Mouse (Mus musculus): ENCODE results near the gene Nectin2.
"Not testable (repeated sequence)": the region's sequence is repeated elsewhere in the genome, so short reads cannot be mapped to it uniquely, and the experiment has no call there.

Gene Nectin2

DNA sequence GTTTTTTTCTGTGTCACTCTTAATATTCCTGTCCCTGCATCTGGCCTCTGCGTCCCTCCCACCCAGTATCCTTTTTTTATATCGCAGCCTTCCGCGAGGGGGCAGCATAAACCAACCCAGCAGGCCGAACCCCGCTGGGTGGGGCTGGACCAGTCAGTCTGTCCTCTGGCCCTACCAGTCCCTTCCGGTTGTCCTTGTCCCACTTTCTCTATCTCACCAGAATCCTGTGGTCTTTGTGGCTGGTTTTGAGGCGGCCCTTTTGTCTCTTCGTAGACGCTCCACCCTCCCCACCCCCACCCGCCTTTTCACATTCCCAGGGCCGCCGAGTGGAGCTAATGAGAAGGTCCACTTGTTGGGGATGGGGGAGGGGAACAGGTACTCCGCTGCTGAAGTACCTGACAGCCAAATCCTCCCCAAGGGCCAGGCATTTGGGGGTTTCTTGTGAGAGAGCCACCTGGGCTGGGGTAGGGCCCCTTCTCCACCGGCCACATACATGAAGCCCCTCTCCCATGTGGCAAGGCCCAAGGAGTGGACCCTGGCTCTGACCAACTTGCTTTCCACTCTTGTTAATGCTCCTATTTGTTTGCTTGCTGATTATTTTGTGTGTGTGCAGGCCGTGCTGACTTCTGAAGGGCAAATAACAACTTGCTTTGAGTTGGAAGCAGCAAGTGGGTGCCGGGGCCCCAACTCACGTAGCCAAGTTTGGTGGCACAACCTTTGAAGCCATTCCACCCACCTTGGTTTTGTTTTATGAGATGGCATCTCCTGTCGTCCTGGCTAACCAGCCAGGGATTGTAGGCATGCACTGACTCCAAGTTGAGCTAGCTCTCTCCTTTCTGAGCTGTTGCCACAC, at the start of gene Nectin2:
TSS of gene Nectin2 (minus strand) at position 267 of the 853 bp plus-strand sequence.
- peak; percentile 91 for DNase-seq (ENCODE audit: extremely low spot score)

DNA sequence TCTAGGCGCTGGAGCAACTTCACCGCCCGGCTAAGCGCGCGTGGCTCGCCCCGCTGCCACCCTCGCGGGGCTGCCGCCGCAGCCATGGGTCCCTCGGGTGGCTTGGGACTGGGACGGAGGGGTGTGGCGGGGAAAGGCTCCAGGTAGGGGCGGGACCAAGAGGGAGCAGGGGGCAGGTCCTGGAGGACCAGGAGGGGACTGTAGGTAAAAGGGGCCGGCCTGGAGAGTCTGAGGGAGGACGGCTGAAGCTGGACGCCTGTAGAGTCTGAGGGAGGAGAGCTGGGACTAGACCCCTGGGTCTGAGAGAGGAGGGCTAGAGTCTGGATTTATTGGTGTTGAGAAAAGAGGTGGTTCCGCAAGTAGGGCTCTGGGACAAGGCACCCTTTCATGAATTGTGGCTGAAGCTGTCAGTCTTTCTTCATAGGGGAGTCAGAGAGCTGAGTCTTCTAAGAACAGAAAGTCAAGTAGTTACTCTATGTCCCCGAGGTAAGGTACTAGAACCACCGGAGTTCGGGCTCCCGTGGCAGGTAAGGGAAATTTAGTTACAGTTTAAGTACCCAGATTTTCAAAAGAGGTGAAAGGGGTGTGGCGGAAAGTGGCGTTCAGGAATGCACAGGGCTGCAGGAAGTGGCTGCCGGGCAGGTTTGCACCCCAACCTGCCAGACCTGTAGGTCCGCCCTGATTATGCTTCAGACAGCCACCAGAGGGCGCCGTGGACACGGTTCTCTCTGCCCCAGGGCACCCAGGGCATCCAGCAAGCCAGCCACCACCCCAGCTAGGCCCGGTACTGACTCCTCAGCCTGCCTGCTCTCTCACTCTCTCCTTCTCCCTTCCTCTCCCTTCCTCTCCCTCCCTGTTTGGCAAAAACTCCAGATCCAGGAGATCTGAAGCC, 46.7 kb upstream of the Nectin2 start, which contains the start of gene Cblc:
TSS of gene Cblc (minus strand) at position 113 of the 892 bp plus-strand sequence.
- DNase-seq (ENCODE audit: extremely low spot score) = peak; percentile 75

DNA sequence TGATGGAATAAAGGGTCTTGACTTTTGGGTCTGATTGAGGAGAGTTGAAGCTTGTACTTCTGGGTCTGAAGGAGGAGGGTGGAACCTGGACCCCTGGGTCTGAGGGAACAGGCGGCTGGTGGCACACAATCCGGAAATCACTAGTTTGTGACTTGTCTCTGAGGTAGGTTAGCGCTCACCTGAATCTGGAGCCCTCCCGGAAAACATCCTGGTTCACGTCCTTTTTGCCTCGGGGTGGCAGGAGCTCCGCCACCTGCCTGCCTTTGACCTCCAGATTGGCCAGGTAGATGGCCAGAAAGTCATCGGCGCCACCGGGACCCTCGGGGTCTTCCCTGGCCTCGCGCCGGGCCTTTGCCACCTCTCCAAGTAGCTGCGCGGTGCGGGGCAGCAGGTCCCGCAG, 46.0 kb upstream of the Nectin2 start:
- DNase-seq (ENCODE audit: extremely low spot score) = no peak

DNA sequence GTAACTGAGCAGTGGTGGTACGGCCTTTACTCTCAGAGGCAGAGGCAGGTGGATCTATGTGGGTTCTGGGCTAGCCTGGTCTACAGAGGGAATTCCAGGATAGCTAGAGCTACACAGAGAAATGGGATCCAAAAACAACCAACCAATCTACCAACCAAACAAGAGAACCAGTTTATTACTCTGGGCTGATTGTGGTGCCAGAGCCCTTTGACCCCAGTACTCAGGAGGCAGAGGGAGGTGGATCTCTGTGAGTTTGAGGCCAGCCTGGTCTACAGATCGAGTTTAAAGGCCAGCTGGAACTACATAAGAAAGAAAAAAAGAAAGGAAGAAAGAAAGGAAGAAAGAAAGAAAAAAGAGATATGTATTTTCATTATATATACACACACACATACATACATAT, 45.0 kb upstream of the Nectin2 start:
- DNase-seq (ENCODE audit: extremely low spot score) = no peak

DNA sequence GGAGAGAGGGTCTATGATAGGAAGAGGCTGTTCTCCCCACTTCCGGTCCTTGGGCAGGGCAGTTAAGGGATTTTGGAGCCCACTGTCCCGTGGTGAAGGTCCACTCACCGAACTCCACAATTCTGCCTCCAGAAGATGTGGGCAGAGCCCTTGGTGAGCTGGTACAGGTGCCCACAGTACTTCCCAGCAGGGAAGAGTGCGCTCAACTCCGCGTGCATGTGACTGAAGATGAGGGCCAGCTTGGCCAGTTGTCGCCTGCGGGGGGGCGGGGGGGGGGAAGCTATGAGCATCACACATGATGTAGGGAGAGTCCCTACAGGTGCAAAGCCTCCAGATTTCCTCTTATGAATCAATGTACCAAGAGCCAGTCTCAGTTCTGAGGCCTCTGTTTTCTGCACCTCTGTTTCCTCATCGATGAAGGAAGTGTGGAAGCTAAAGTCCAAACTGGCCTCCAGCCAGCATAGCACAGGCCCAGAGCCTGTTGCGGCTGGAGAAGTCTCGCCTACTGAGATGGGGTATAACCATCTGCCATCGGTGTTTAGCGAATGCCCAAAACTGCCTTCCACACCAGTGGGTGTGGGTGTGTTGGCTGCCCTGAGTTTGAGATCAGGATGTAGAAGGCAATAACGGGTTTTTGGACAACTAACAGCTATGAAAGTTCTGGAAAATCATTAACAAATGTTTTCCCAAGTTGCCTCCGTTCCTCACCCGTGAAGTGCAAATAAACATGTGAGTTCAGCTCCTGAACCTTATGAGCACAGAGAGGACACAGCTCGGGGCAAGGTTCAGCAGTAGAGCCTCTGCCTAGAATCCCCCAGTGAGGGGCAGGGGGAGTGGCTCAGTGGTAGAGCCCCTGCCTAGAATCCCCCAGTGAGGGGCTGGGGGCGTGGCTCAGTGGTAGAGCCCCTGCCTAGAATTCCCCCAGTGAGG, 42.7 kb upstream of the Nectin2 start:
- no peak for DNase-seq (ENCODE audit: extremely low spot score)

DNA sequence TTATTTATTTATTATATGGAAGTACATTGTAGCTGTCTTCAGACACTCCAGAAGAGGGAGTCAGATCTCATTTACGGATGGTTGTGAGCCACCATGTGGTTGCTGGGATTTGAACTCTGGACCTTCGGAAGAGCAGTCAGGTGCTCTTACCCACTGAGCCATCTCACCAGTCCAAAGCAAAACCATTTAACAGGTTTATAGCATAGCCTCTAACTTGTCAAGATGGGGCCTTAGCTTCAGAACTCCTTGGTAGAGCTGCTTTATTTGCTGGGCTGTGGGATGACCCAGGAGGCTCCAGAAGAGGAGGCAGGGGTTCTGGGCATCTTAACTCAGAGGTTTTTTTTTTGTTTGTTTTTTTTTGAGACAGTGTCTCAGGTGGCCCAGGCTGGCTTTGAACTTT, 41.2 kb upstream of the Nectin2 start:
- not testable (repeated sequence) for DNase-seq (ENCODE audit: extremely low spot score)

DNA sequence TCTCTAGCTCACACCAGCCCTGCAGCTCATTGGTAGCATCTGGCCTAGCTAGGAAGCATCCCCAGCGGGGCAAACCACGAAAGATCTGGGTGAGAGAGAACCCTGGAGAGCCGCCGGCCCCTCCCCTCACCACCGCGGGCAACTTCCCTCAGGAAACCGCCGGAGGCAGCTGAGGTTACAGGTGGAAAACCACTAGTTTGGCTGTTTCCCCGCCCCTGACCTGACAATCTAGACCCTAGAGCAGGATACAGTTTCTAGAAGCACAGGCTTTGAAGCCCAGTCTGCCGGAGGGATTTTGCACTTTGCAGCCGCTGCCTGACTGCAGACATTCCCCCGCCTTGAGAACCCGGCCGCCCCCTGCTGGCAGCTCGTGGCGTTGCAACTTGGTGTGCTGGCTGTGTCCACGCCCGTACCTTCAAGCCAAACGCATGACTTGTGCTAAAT, 39.6 kb upstream of the Nectin2 start:
- DNase-seq (ENCODE audit: extremely low spot score) = peak; percentile 91

DNA sequence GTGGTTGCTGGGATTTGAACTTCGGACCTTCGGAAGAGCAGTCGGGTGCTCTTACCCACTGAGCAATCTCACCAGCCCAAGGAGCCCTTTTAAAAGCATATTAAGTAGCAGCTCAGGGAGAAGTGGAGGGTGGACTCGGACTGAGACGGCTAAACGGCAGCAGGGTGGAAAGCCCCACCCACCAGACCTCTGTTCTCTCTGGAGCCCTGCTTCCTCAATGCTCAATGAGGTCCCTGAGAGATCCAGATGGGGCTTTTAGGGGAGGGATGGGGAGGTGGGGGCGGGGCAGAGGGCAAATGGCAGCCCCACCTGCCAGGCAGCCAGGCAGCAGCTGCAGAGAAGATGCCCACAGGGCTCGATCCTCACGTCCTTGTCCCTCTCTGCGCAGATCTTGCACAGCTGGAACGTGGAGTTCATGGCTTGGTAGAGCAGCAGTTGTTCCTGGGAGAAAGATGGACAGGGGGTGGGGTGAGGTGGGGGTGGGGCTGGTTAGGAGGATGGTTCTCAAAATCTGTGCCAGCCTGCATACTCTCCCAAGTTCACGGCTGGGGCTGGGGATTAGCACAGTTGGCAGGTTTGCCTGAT, 35.7 kb upstream of the Nectin2 start:
- DNase-seq (ENCODE audit: extremely low spot score) = no peak

DNA sequence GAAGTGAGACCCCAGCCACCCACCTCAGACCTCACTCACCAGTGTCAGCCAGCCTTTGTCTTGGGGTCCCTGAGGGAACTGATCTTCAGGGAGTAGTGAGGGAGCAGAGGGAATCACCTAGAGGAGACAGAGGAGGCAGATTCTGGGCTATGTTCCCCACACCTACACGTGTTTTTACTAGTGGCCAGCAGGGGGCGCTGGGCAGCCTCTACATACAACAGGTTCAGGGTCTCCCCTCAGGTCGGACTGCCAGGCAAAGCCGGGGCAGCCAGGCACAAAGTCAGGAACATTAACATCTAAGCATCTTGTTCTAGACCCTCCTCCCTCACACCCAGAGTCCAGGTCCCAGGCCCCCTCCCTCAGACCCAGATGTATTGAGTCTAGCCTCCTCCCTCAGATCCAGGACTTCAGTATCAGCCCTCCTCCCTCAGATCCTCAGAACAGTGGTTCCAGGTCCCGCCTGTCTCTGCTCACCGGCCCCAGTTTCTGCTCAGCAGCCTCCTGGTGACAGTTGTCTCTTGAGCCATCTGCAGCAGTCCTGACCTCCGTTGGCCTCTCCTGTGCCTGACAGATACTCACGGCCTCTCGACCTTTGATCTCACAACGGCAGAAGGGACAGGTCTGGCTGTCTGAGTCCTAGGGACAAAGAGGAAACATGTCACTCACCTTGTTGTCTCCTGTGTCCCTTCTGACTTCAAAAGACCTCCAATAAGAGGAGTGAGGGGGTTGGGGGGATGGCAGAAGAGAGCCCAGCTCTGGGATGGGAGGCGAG, 34.7 kb upstream of the Nectin2 start:
- no peak for DNase-seq (ENCODE audit: extremely low spot score)

DNA sequence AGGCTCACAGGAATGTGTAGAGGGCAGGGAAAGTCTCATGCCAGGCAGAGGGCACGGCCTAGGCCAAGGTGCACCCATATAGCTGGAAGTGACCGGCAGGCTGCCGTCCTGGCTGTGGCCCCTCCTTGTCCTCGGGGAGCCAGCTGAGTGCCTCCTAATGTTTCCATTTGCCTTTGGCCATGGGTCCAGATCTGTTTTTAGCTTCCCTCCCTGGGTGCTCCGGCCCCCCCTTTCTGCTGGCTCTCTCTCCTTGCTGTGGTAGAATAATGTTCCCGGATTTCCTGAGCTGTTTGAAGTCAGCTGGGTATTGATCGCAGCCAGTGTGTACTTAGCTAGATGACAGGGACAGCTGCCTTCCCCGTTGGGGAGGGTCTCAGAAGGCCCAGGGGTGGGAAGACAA, 33.3 kb upstream of the Nectin2 start:
- no peak for DNase-seq (ENCODE audit: extremely low spot score)

DNA sequence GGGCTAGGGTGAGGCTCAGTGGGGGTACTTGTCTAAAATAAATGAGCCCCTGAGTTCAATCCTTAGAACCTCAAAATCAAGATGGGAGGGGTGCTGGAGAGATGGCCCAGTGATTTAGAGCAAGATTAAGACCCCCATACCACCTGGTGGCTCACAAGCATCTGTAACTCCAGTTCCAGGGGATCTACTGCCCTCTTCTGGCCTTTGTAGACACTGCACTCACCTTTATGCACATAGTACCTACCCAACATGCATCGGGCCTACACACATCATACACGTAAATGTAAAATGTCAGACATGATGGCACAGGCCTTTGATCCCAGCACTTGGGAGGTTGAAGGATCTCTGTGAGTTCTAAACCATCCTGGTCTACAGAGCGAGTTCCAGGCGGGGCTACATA, 32.4 kb upstream of the Nectin2 start:
- DNase-seq (ENCODE audit: extremely low spot score) = no peak

DNA sequence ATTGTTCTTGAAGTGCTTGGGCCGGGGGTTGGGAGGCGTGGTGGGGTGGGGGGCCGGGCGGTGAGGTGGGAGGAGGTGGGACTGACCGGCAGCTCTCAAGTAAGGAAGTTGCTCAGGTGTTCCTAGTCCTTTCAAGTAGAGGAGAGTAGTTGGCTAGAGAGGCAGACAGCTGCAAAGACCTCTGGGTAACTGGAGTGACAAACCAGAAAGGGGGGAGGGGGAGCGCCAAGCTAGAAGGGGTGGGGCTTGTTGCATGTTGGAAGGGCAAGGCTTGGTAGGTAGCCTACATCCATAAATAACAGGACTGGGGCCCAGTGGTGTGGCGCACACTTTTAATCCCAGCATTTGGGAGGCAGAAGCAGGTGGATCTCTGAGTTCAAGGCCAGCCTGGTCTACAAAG, 31.5 kb upstream of the Nectin2 start:
- DNase-seq (ENCODE audit: extremely low spot score) = no peak

DNA sequence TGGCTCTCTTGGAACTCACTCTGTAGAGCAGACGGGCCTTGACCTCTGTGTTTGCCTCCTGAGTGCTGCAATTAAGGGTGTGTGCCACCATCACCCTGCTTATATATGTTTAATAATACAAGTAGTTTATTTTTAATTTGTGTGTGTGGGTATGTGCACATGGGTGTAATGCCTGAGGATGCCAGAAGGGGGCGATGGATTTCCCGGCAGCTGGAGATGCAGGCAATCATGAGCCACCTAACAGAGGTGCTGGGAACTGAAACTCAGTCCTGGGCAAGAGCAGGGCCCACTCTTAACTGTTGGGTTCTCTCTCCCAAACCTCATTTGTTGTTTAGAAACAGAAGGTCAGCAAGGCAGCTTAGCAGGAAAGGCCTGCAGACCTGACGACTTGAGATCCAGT, 29.6 kb upstream of the Nectin2 start:
- DNase-seq (ENCODE audit: extremely low spot score) = no peak

DNA sequence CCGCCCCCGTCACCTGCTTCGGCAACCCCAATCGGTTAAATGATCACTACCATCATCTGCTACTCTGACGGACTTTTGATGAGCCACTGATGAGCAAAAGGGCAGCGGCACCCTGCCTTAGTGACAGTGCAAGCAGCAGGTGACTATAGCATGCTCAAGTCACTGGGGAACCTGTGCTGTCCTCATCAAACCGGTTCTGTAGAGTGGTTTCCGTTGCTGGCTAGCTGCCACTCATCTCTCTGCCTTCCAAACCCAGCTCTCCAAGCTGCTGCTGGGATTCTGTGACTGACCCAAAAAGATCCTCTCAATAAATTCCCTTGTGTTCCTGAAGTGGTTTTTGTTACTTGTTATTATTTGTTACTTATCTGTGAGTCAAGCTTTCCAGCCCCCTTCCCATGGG, 28.4 kb upstream of the Nectin2 start:
- DNase-seq (ENCODE audit: extremely low spot score) = no peak

DNA sequence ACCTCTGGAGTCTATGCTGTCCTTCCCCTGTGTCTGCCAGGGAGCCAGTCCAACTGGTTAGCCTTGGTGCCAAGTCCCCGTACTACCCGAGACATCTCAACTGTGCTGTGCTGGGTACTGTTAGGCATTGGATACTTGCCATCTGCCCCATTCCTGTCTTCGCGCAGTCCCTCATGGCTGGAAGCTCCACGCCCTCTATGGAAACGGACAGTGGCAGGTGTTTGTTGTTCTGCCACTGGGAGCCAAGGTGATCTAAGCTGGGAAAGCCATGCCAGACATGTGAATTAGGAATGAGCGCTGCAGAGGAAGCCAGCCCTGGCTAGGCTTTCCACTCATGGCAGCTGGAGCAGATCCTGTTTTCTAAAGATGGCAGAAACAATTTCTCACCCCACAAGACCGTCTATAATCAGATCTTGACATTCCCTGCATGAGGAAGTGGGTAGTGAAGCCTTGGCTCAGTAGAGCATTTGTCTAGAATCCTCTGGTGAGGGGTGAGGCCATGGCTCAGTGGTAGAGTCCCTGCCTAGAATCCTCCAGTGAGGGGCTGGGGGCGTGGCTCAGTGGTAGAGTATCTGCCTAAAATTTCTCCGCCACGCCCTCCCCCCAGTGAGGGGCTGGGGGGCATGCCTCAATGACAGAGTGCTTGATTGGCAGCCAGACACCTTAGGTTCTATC, 26.9 kb upstream of the Nectin2 start:
- DNase-seq (ENCODE audit: extremely low spot score) = no peak

DNA sequence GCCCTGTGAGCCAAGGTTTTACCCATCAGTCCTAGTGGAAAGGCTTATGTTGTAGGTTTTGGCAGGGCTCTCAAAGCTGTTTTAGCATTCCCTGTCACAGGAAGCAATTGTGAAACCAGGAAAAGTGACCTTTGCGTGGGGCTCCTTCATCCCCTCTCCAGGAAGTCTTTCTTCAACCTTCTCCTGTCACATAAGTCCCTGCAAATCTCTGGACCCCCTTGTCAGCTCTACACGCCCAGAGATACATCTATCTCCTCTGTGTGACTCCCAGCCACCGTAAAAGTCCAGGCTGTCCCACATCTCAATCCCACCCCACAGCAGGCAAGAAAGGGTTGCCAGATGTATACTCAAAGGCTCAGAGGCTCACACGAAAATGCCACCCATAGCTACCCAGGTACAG, 21.4 kb upstream of the Nectin2 start:
- DNase-seq (ENCODE audit: extremely low spot score) = no peak

DNA sequence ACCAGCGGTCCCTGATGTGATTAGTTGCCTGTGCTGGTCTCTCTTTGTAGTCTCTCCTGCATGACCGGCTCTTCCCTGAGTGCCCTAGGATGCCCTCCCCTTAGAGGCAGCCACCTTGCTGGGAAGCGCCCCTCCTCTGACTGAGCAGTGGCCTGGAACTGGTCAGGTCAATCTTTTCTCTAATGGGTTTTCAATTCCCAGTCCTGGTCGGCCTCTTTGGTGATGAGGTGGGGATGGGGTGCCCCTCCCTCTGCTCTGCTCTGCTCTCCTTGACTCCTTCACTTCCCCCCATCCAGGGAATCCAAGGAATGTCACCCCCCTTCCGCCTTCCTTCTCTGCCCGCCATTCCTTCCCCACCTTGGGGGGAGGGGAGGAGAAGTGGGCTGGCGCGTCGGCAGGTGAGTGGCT, 20.7 kb upstream of the Nectin2 start, which contains the start of gene Bcam:
TSS of gene Bcam (minus strand) at position 33 of the 408 bp plus-strand sequence.
- DNase-seq (ENCODE audit: extremely low spot score) = peak; percentile 79

DNA sequence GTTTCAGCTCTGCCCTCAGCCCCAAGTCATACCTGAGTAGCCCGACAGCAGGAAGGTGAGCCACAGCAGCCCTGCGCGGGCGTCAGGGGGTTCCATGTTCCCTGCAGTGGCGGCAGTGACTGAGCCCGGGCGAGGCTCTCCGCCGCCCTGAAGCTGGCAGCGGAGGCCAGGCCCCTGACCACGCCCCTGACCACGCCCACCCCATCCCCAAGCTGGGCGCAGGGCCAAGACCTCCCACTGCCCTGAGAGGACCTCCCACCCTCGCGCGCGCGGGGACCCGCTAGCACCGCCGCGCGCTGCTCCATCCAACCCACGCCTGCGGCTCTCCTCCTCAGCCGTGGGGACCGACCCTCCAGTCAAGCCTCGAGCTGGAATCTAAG, 20.1 kb upstream of the Nectin2 start:
- peak; percentile 89 for DNase-seq (ENCODE audit: extremely low spot score)

DNA sequence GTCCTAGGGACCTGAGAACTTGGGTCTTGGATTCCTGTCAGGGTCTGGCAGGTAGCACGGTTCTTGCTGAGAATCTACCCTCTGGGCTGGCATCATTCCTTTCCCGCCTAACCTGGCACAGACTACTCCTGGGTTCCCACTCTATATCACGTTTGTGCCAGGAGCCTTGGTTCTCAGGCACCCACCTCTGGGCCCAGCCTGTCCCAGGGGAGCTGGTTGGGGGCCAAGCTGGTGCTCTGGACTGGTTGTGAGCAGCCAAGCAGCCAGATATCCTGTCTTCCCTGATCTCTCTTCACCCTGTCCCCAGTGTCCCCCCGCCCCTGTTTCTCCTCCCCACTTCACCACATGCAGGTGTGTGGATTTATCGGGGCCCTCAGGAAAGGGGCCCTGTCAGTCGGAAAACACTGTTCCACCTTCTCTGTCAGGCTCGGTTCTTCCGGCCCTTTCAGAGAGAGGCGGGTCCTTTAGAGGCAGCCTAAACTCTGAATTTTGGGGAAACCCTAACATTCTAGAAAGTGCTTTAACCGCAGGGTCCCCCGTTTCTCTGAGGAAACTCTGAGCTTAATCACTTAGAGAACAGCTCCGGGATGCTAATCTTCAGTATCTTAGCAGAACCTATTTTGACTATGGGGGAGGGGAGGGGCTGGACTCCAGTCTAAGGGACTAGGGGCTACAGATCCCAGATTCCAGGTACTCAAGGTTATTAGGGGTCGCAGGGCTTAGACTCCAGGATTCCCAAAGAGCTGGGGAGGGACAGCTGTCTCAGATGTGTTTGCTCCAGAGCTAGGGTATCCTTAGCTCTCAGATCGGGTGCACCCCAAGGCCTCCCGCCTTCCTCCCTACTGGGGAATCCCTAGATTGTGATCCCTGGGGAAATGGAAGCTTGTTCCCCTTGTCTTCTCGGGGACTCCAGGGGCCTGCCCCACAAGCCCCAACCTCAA, 19.4 kb upstream of the Nectin2 start:
- peak; percentile 26 for DNase-seq (ENCODE audit: extremely low spot score)

Data from embryo, embryonic 9.5 days (tissue).